Mouse (Mus musculus): ENCODE measurements around the gene Polh. TPM values are rescaled to one million over a fixed set of nuclear protein-coding genes. Genes with fewer than 3 reads are reported as not detected.

Gene Polh
- total RNA-seq, 2 experiments from 2014 or later, result 8.6 to 9.4 TPM

GRCm38 (mm10) chr17:46170538-46170937, 31.9 kb downstream of the Polh start:
- no peak for DNase-seq (ENCODE audit: low spot score)
- intact Hi-C loops (cut with DNase I), result no loop called here

- intact Hi-C loops (cut with DNase I), result no loop called here
- no peak for DNase-seq (ENCODE audit: low spot score)
Observed at GRCm38 (mm10) chr17:46168768-46169167, 33.7 kb downstream of the Polh start.

- DNase-seq (ENCODE audit: low spot score), result no peak
- intact Hi-C loops (cut with DNase I), result no loop called here
Observed at GRCm38 (mm10) chr17:46168318-46168717, 34.1 kb downstream of the Polh start.

GRCm38 (mm10) chr17:46167014-46167413, 35.4 kb downstream of the Polh start:
- DNase-seq (ENCODE audit: low spot score), result no peak
- intact Hi-C loops (cut with DNase I), result no loop called here

- intact Hi-C loops (cut with DNase I), result no loop called here
- DNase-seq (ENCODE audit: low spot score), result no peak
Observed at GRCm38 (mm10) chr17:46166270-46166669, 36.2 kb downstream of the Polh start.

GRCm38 (mm10) chr17:46165460-46165859, 37.0 kb downstream of the Polh start:
- intact Hi-C loops (cut with DNase I), result no loop called here
- DNase-seq (ENCODE audit: low spot score), result no peak

- intact Hi-C loops (cut with DNase I), result no loop called here
- DNase-seq (ENCODE audit: low spot score), result no peak
Observed at GRCm38 (mm10) chr17:46164791-46165190, 37.7 kb downstream of the Polh start.

GRCm38 (mm10) chr17:46164301-46164700, 38.1 kb downstream of the Polh start:
- no peak for DNase-seq (ENCODE audit: low spot score)
- intact Hi-C loops (cut with DNase I), result no loop called here

- intact Hi-C loops (cut with DNase I), result no loop called here
- DNase-seq (ENCODE audit: low spot score), result no peak
Observed at GRCm38 (mm10) chr17:46162951-46163421, 39.5 kb downstream of the Polh start.

- DNase-seq (ENCODE audit: low spot score), result no peak
- intact Hi-C loops (cut with DNase I), result no loop called here
Observed at GRCm38 (mm10) chr17:46162551-46162950, 39.9 kb downstream of the Polh start.

GRCm38 (mm10) chr17:46161710-46162109, 40.7 kb downstream of the Polh start:
- DNase-seq (ENCODE audit: low spot score), result no peak
- intact Hi-C loops (cut with DNase I), result no loop called here

GRCm38 (mm10) chr17:46161179-46161578, 41.3 kb downstream of the Polh start:
- no peak for DNase-seq (ENCODE audit: low spot score)
- intact Hi-C loops (cut with DNase I), result no loop called here

GRCm38 (mm10) chr17:46160686-46161085, 41.8 kb downstream of the Polh start, which contains the start of gene Gtpbp2:
Gene Gtpbp2, plus strand, starts transcription at chr17:46161032.
- DNase-seq (ENCODE audit: low spot score), result peak; percentile 96
- intact Hi-C loops (cut with DNase I), result no loop called here

- intact Hi-C loops (cut with DNase I), result no loop called here
- DNase-seq (ENCODE audit: low spot score), result peak; percentile 89
Observed at GRCm38 (mm10) chr17:46160090-46160662, 42.3 kb downstream of the Polh start.

- intact Hi-C loops (cut with DNase I), result no loop called here
- no peak for DNase-seq (ENCODE audit: low spot score)
Observed at GRCm38 (mm10) chr17:46159236-46159635, 43.2 kb downstream of the Polh start.

- intact Hi-C loops (cut with DNase I), result no loop called here
- no peak for DNase-seq (ENCODE audit: low spot score)
Observed at GRCm38 (mm10) chr17:46157131-46157530, 45.3 kb downstream of the Polh start.

- no peak for DNase-seq (ENCODE audit: low spot score)
- intact Hi-C loops (cut with DNase I), result no loop called here
Observed at GRCm38 (mm10) chr17:46156680-46157079, 45.8 kb downstream of the Polh start.

GRCm38 (mm10) chr17:46154336-46154735, 48.1 kb downstream of the Polh start:
- intact Hi-C loops (cut with DNase I), result no loop called here
- DNase-seq (ENCODE audit: low spot score), result no peak

GRCm38 (mm10) chr17:46152847-46153782, 49.3 kb downstream of the Polh start, which contains the start of gene Mad2l1bp:
Gene Mad2l1bp, minus strand, starts transcription at chr17:46153553.
- intact Hi-C loops (cut with DNase I), result no loop called here
- DNase-seq (ENCODE audit: low spot score), result peak; percentile 85

GRCm38 (mm10) chr17:46143578-46144423, 58.6 kb downstream of the Polh start, which contains the start of gene Rsph9:
Gene Rsph9, minus strand, starts transcription at chr17:46144216.
- peak; percentile 80 for DNase-seq (ENCODE audit: low spot score)
- intact Hi-C loops (cut with DNase I), result no loop called here
